Mouse (Mus musculus) liver, embryonic 14.5 days (tissue): ENCODE measurements around the gene Sik3. TPM values are rescaled to one million over a fixed set of nuclear protein-coding genes. Genes with fewer than 3 reads are reported as not detected.
A peak's percentile ranks its signal among the peaks of the same experiment; 100 is the strongest.

Source experiments
- ATAC-seq: fragments of 200-750 bp; cut with Nextera tagmentation; 2 replicates; pipeline ENCODE4 v1.8.0; 2017; ENCODE audit warnings: moderate number of reproducible peaks, mild to moderate bottlenecking, moderate library complexity; ENCODE audit not compliant: insufficient read depth
- DNase-seq, 3 experiments: peaks; one replicate each; pipeline ENCODE4 v3.0.0-alpha.2; 2012 to 2013; ENCODE audit warnings: low read depth in 3 of 3, low spot score in 3 of 3
- H3K27ac ChIP-seq: fragments of 300-500 bp; sonication (generic); 2 replicates; pipeline ENCODE4 v1.5.1; 2014; ENCODE audit warnings: moderate library complexity, mild to moderate bottlenecking, control low read depth, inconsistent platforms
- H3K27me3 ChIP-seq: fragments of 300-500 bp; sonication (generic); 2 replicates; pipeline ENCODE4 v1.6.1; 2014; ENCODE audit warnings: mild to moderate bottlenecking, low read length, moderate library complexity; ENCODE audit not compliant: control insufficient read depth, insufficient read depth
- H3K36me3 ChIP-seq: fragments of 300-500 bp; sonication (generic); replicated peaks from 2 replicates; pipeline ENCODE4 v1.6.1; 2014; ENCODE audit warnings: low read depth; ENCODE audit not compliant: control insufficient read depth, insufficient read depth
- H3K4me1 ChIP-seq, 2 experiments: fragments of 200-500 bp in 1 of 2; fragments of 300-500 bp in 1 of 2; sonication (generic) in 1 of 2; replicated peaks; 2 replicates each; pipeline ENCODE4 v1.6.1; 2012 to 2014; ENCODE audit warnings: antibody characterized with exemption in 1 of 2, inconsistent platforms in 1 of 2, low read length in 1 of 2; ENCODE audit not compliant: control insufficient read depth in 2 of 2, insufficient read depth in 2 of 2
- H3K4me2 ChIP-seq: fragments of 300-500 bp; sonication (generic); 2 replicates; pipeline ENCODE4 v1.6.1; 2014; ENCODE audit warnings: low read depth, mild to moderate bottlenecking, control low read depth, moderate library complexity
- H3K4me3 ChIP-seq, 2 experiments: fragments of 200-500 bp in 1 of 2; fragments of 300-500 bp in 1 of 2; sonication (generic) in 1 of 2; 2 replicates each; pipeline ENCODE4 v1.5.1; 2012 to 2014; ENCODE audit warnings: low read depth in 2 of 2, low read length in 2 of 2, mild to moderate bottlenecking in 2 of 2, control low read depth in 1 of 2, inconsistent platforms in 1 of 2, moderate library complexity in 1 of 2; ENCODE audit not compliant: insufficient read depth in 1 of 2
- H3K9ac ChIP-seq: fragments of 300-500 bp; sonication (generic); replicated peaks from 2 replicates; pipeline ENCODE4 v1.6.1; 2014; ENCODE audit warnings: mild to moderate bottlenecking, control low read depth, moderate library complexity
- H3K9me3 ChIP-seq: fragments of 300-500 bp; sonication (generic); 2 replicates; pipeline ENCODE4 v1.6.1; 2016; ENCODE audit warnings: low read length, mixed read lengths; ENCODE audit not compliant: control insufficient read depth
- CTCF ChIP-seq: IDR thresholded peaks from 2 replicates; pipeline ENCODE4 v1.5.1; 2016; ENCODE audit warnings: antibody characterized with exemption, low read depth, control low read depth
- EP300 ChIP-seq: IDR thresholded peaks from 2 replicates; pipeline ENCODE4 v1.6.1; 2016; ENCODE audit warnings: antibody characterized with exemption, low read depth
- WGBS: fragments of 180-500 bp; shearing (Covaris S2); extraction: QIAGEN DNeasy Blood & Tissue Kit; methylation state at CpG from one replicate; pipeline ENCODE4 v1.1.7; 2014; ENCODE audit not compliant: insufficient replicate concordance; 5-methylcytosine and 5-hydroxymethylcytosine counted together
- polyA plus RNA-seq, 2 experiments: library from polyadenylated mRNA; depleted of rRNA in 1 of 2; stranded (reverse) in 1 of 2; unstranded in 1 of 2; fragments of >200 nt; fragmentation: Nextera tagmentation in 1 of 2; extraction: Ambion mirVana in 1 of 2; gene quantifications; 2 replicates each; pipeline versions ENCODE4 v1.2.1 to v1.2.3; 2012 to 2014

The Sik3 gene
- polyA plus RNA-seq, 2 experiments: 2.1 to 3.0 TPM

DNA sequence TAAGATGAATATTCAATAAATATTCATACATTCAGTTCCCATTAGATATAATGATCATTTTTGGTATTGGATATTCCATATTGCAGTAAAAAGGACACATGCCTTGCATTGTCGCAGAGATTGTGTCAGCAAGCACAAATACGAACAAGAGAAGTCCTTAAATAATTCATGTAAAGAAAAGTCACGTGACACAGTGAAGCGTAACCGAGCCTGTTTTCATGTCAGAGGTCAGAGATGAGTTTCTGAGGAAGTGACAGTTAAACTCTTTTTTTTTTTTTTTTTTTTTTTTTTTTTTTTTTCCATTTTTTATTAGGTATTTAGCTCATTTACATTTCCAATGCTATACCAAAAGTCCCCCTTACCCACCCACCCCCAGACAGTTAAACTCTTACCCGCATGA is 180.0 kb downstream of the Sik3 start:
- ATAC-seq (no peak), DNase-seq (no peak)
- Histone ChIP-seq H3K4me2 (no peak overlapping the region), H3K4me3 (no peak overlapping the region), H3K9me3 (no peaks in the 10 kb centered on the region), H3K27me3 (no peaks in the 10 kb centered on the region), H3K27ac (no peak overlapping the region), H3K4me1 (peaks cover 0 to 6% of the 10 kb centered on the region in 2 experiments; a peak in 1 of 4 replicates), H3K9ac (no peak overlapping the region), H3K36me3 (no peaks in the 10 kb centered on the region)
- TF ChIP-seq EP300: no peak
- TF ChIP-seq CTCF: no peak
- WGBS: 75% methylated on average over 6 of the region's 6 CpGs

- Histone ChIP-seq H3K9ac (no peak overlapping the region), H3K27ac (no peak overlapping the region), H3K4me2 (no peak overlapping the region), H3K27me3 (no peaks in the 10 kb centered on the region), H3K9me3 (no peaks in the 10 kb centered on the region), H3K4me1 (peaks cover 0 to 9% of the 10 kb centered on the region in 2 experiments; a peak in 2 of 4 replicates), H3K36me3 (no peaks in the 10 kb centered on the region), H3K4me3 (no peak overlapping the region)
- TF ChIP-seq EP300: no peak
- TF ChIP-seq CTCF: no peak
- ATAC-seq: no peak
- no peak for DNase-seq
- 70% methylated on average over 9 of the region's 9 CpGs for WGBS
Measured at GRCm38 (mm10) chr9:46194809-46195208, 182.2 kb downstream of the Sik3 start.

DNA sequence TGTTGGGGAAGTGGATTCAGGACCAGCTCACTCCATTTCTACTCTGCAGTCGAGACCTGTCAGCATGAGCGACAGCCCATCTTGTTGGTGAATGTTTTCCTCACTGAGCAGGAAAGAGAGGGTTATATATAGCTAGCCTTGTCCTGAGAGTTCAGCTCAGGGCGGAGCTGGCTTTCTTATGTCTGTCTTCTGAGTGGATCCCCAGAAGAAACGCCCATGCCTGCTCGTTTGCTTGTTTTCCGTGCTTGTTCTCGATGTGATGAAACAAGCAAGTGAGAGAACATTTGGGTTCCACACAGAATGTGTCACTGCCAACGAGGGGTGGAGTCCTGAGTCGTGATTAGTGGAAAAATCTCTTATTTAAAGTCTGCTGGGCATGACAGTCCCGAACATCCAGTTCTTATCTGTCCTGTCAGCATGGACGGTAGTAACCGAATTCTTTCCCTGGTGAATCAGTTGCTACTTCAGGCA is 184.1 kb downstream of the Sik3 start:
- Histone ChIP-seq H3K9me3 (no peaks in the 10 kb centered on the region), H3K27ac (no peak overlapping the region), H3K27me3 (no peaks in the 10 kb centered on the region), H3K4me1 (peaks cover 0 to 9% of the 10 kb centered on the region in 2 experiments; a peak in 2 of 4 replicates), H3K36me3 (no peaks in the 10 kb centered on the region), H3K9ac (no peak overlapping the region), H3K4me3 (no peak overlapping the region), H3K4me2 (no peak overlapping the region)
- 26% methylated on average over 12 of the region's 12 CpGs for WGBS
- DNase-seq: no peak
- ATAC-seq: no peak
- TF ChIP-seq CTCF: no peak
- peak; percentile 22; the same call in 1 of the 2 replicates for TF ChIP-seq EP300

- ATAC-seq (no peak), DNase-seq (no peak)
- 68% methylated on average over 9 of the region's 9 CpGs for WGBS
- no peak overlapping the region for H3K27ac ChIP-seq
- TF ChIP-seq CTCF (no peak), EP300 (no peak)
- H3K9me3 ChIP-seq: no peaks in the 10 kb centered on the region
- H3K36me3 ChIP-seq: no peaks in the 10 kb centered on the region
- no peaks in the 10 kb centered on the region for H3K27me3 ChIP-seq
- H3K4me2 ChIP-seq: no peak overlapping the region
- H3K4me1 ChIP-seq: peaks cover 0 to 20% of the 10 kb centered on the region in 2 experiments; a peak in 2 of 4 replicates
- no peak overlapping the region for H3K4me3 ChIP-seq
- no peak overlapping the region for H3K9ac ChIP-seq
Measured at GRCm38 (mm10) chr9:46198461-46198860, 185.8 kb downstream of the Sik3 start.

- TF ChIP-seq CTCF (no peak), EP300 (no peak)
- Histone ChIP-seq H3K4me1 (peaks cover 0 to 20% of the 10 kb centered on the region in 2 experiments; a peak in 2 of 4 replicates), H3K9ac (no peak overlapping the region), H3K27ac (no peak overlapping the region), H3K27me3 (no peaks in the 10 kb centered on the region), H3K9me3 (no peaks in the 10 kb centered on the region), H3K4me3 (no peak overlapping the region), H3K36me3 (no peaks in the 10 kb centered on the region), H3K4me2 (no peak overlapping the region)
- no peak for ATAC-seq
- 63% methylated on average over 7 of the region's 7 CpGs for WGBS
- DNase-seq: no peak
Measured at GRCm38 (mm10) chr9:46198936-46199335, 186.3 kb downstream of the Sik3 start.
